Mouse (Mus musculus): Measurements from ENCODE around the gene Ufsp1. TPM values are rescaled to one million over a fixed set of nuclear protein-coding genes. Genes with fewer than 3 reads are reported as not detected.
"Not testable (repeated sequence)": the region's sequence is repeated elsewhere in the genome, so short reads cannot be mapped to it uniquely, and the experiment has no call there.

Ufsp1 gene
- total RNA-seq (2021): 10 to 100 TPM; 19.1 to 20.8 TPM
- long read RNA-seq, experiment 1, transcript Ufsp1-201 (1 exons, 1,037 nt): major isoform, 7 of 7 reads
- long read RNA-seq, experiment 1, partial matches to known transcripts: 0 of 7 reads
- long read RNA-seq, experiment 1, other reads (novel, unspliced or antisense): 0 of 7 reads
- long read RNA-seq, experiment 2, transcript Ufsp1-201 (1 exons, 1,037 nt): major isoform, 6 of 6 reads
- long read RNA-seq, experiment 2, partial matches to known transcripts: 0 of 6 reads
- long read RNA-seq, experiment 2, other reads (novel, unspliced or antisense): 0 of 6 reads

DNA sequence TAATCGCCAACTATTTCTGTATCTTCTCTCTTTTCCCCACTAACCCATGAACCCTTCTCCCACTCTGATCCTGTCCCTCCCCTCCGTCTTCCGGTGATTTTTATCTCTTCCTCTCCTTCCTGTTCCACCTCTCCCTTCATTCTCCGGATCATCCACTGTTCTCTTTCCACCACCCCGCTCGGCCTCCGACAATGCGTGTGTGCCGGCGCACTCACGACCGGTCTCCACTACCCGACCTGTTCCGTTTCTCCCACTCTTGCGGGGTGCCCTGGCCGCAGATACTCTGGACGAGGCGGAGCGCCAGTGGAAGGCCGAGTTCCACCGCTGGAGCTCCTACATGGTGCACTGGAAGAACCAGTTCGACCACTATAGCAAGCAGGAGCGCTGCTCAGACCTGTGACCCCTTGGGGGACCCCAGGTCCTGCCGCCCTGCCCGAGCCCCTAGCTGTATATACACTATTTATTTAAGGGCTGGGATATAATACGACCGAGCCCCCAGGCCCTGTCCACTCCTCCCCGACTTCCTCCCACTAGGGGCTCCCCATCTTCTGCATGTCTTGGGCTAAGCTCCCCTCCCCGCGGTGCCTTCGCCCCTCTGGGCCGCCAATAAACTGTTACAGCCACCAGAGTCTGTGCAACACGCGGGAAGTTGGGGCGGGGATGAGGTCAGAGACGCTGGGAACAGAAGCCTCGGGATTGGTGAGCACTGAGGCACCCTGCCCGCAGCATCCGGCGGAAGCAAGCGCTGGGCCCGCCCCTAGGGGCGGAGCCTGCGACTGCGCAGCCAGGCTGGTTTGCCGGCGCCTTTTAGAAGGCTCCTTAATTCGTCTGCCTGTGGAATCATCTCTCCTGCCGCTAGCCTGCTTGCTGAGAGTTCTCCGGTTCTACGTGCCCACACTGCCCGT lies at the start of gene Ufsp1:
Gene Ufsp1, plus strand, starts transcription at position 791 of the 905 bp plus-strand sequence.
- DNase-seq (ENCODE audit: low spot score): peak; percentile 94

DNA sequence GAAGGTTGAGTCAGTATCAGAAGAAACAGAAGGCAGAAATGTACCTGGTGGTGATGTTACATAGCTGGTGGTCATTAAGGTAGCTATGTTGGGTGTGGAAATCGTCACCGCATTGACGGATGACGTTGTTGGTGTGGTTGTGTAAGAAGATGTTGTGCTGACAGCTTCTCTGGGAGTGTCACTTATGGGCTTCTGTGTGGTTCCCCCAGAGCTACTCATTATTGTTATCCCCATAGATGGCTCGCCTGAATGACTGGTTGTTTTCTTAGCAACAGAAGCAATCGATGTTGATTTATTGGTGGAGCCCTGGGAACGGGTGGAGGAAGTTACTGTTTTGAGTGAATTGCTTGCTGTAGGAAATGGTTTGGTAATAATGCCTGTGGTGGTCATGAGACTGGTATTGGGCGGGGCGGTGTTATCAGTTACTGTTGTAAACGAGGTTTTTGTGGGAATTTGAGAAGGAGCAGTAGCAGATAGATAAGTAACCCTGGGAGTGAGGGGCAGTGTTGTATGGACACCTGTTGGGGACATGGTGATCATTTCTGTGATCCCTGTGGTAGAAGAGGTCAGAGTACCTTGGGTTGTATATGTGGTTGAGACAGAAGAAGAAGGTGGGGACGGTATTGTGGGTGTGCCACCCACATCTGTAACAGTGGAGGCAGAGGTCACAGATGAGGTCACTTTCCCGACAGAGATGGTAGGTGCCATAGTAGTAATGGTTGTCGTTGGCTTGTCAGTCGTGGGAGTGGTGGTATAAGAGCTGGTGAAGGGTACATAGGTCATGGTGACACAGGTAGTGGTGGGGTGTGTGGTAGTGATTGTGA lies 30.3 kb upstream of the Ufsp1 start:
- no peak for DNase-seq (ENCODE audit: low spot score)

DNA sequence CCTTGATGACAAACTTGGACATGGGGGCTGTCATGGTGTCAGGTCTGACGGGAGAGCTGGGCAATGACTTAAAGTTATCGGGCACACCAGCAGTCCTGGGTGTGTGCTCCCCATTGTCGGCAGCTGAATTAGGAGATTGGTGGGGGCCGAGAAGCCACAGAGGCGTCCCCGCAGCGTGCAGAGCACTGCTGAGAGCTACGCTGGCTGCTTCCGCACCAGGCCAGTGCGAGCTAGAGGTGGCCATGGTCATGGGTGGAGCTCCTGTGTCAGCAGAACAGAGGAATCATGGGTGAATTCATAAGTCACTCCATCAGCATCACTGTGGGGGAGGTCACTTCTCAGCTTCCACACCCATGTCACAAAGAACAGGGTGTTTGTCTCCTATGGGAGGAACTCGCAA lies 29.6 kb upstream of the Ufsp1 start:
- no peak for DNase-seq (ENCODE audit: low spot score)

DNA sequence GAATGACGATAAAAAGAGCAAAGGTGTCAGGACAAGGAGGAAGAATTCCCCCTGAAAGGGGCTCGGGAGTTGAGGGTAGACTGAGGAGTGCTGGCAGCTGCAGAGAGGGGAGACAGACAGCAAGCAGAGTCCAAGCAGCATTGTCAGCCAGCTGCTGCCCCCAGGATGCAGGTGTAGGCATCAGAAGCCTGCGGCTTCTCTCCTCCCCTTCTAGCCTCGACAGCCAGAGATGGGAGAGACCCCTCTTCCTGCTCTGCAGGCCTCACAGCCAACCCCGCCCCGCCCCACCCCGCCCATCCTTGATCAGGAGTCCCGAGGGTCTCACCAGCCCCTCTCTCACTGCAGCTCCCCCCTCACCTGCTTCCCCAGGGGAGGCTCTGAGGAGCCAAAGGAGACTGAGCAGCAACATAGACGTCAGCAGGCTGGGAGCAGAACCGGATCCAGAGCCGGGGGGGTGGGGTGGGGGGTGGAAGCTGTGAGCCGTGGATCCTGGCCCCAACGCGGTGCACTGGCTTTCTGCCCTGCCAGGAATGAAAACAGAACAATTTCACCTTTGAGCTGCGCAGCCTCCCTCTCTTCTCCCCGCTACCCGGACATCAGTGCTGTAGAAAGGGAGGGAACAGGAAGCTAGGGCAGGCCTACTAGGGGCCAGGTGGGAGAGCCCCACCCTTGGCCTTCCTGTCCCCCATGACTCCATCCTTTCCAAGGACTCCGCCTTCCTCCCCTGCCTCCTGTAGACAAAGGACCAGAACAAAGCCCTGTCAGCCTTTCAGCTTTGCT lies 26.1 kb upstream of the Ufsp1 start:
- DNase-seq (ENCODE audit: low spot score): no peak

DNA sequence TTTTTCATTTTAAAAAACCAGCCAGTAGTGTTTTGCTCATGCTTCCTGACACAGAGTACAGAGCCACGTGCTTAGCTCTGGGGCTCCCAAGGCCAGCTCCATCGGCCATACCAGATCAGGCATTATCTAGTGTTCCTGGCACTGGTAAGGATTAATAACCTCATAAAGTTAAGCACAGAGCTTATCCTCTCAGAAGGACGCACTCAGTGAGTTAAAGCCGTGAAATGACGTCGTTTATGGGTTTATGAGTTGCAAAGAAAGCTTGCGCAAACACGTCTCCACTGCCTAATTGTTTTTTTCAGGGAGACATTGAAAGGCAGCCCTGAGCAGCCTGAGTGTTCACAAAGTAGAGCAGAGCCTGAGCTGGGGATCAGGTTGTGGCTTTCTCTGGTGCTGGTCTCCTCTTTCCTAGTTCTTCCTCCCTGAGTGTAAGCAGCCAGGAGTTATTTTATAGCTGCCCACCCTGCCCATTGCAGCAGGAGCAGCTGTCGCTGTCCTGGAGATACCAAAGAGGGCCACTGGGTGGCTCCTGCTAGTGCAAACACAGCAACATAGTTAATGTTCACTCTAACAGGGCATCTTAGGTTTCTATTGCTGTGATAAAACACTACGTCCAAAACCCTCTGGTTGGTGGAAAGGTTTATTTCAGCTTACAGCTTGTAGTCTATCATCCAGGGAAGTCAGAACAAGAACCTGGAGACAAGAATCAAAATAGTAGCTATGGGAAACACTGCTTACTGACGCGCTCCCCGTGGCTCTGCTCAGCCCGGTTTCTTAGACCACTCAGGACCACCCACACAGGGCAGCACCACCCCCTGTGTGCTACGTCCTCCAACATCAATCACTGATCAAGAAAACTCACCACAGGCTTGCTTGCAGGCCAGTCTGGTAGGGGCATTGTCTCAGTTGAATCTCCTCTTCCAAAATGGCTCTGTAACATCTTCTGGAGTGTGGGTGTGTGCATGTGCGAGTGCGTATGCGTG lies 16.8 kb upstream of the Ufsp1 start:
- DNase-seq (ENCODE audit: low spot score): no peak

DNA sequence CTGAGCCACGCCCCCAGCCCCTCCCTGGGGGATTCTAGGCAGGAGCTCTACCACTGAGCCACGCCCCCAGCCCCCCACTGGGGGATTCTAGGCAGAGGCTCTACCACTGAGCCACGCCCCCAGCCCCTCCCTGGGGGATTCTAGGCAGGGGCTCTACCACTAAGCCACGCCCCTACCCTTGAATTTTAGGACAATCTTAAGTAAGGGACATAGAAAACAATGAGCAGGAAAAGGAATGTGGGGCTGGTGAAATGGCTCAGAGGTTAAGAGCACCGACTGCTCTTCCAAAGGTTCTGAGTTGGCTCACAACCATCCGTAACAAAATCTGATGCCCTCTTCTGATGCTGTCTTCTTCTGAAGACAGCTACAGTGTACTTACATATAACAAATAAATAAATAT lies 10.0 kb upstream of the Ufsp1 start:
- DNase-seq (ENCODE audit: low spot score): not testable (repeated sequence)

DNA sequence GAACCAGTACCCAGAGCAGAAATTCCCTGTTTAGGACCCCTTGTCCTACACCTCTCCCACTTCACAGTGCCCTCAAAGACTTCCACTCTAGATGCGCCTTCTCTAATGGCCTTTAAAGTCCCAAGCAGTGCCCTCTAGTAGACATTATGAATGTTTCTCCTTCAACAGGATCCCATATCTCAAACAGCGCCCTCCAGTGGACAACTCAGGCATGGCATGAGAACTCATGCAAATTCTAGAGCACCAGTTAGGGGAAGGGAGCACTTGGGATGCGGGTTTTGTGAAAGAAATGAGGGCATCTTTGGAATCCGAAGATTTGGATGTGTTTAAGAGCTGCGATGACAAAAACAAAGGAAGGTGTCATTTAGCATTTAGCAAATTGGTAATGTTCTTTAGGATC lies 9.4 kb upstream of the Ufsp1 start:
- no peak for DNase-seq (ENCODE audit: low spot score)

DNA sequence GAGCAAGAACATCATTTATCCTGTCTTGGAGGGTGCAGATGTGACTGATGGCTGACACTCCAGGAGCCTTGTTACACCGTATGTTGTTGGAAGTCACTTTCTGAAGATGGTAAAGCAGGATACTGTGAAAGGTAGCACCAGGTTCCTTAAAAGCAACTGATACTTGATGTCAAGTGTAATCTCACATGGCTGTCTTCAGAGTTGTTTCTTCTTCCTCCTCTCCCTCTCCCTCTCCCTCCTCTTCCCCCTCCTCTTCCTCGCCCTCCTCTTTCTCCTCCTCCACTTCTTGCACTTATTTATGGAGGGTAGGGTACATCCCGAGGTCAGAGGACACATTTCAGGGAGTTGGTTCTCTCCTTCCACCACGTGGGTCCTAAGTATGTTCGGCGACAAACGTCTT lies 8.4 kb upstream of the Ufsp1 start:
- no peak for DNase-seq (ENCODE audit: low spot score)

DNA sequence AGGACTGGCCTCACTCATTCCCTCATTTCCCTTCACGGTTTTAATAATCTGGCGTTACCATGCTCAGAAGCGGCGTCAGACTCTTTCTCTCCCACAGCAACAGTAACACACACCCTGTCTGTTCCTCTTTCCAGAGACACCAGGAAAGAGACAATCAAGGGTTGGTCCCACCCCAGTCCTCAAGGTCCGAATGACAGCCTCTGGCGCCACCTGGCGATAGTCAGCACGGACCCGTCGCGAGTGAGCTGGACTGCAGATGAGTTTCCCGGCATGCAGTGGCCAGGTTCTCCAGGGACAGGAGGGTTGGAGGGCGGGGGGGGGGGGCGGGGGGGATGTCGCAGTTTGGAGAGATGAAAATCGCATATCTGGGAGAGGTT lies 7.8 kb upstream of the Ufsp1 start:
- peak; percentile 91 for DNase-seq (ENCODE audit: low spot score)

DNA sequence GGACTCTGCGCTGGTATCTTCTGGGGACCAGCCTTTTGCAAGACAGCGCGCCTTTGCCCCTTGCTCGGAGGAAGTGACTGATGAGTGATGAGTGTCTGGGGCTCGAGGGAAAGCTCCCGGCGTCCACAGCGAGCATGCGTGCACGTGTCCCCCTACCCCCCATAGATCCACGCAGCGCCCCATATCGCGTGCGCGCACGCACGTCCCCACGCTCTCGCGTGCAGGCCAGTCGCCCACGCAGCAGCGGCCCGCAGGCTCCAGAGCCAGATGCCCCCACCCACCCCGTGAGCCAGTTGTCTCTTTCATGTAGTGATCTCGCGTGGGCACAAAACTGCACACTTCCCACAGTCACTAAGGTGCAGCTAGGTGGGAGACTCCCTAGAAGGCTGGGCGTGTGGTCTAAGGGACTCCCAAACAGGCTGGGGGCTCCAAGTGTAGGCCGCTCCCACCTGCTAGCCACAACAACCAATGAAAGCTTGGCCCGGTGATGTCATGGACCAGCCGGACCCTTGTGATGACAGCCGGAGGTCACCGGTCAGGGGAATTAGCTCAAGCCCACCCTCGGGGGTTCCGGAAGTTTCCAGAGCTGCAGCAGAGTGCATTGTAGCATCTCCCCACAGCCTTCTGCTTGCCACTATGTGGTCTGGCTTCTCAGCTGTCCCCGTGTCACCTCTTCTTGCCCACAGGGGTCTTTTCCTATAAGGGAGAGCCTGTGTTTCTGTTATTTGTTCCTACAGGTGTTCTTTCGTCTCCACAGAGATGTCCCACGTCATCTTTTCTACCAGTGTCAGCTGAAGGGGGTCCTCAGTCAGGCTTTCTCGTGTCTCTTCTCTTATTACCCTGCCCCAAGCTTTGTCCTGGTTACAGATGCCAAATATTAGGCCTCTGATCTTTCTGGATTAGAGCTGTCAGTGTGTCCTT lies 7.1 kb upstream of the Ufsp1 start, which contains the start of gene Ache:
Gene Ache, plus strand, starts transcription at position 488 of the 921 bp plus-strand sequence.
- no peak for DNase-seq (ENCODE audit: low spot score)

DNA sequence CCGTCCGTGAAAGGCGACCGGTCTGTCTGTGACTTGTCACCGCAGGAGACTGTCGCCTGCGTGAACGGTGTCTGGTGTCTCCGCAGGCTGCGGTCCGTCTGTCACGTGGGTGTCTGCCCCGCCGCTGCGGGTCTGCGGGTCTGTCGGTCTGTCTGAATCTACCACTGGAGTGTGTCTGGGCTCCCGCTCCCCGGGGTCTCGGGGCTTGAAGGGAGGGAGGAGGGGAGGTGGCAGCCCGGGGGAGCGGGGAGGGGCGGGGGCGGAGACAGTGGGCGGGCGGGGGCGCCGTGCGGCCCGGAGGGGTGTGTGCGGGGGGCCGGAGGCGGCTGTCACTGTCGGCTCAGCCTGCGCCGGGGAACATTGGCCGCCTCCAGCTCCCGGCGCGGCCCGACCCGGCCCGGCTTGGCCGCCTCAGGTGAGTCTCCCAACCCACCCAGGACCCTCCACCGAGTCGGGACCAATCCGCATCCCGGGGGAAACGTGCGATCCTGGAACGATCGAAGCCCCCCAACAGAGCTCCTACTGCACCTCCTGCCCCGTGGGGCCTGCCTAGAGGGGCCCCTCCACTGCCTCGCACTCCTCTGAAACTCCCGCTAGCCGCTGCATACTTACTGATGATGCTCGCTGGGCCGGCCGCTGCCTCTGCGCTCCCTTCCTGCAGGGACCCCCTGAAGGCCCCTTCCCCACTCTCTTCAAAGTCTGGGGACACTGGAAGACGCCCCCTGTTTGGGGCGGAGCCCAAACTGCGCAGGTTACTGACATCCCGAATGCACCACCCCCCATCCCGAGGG lies 6.3 kb upstream of the Ufsp1 start:
- DNase-seq (ENCODE audit: low spot score): peak; percentile 33

DNA sequence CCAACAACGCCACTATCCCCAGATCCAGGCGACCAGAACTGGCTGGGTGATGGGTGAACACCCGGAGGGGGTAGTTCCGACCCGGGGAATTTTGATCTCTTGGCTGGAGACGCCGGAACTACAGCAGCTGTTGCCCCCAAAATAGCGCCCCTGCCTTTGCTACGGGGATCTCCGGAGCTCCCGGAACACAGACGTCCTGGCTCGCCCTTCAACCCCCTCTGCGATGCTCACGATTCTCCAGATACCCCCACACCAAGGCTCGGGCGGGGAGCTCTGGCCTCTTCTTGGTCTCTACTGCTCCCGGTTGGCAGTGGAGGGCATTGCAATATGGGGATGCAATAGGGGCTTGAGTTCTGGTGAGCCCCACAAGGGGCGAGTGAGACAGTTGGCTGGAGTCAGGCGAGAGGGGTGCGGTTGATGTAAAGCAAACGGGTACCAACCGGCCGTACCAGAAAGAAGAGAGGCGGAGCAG lies 5.4 kb upstream of the Ufsp1 start:
- DNase-seq (ENCODE audit: low spot score): peak; percentile 77

DNA sequence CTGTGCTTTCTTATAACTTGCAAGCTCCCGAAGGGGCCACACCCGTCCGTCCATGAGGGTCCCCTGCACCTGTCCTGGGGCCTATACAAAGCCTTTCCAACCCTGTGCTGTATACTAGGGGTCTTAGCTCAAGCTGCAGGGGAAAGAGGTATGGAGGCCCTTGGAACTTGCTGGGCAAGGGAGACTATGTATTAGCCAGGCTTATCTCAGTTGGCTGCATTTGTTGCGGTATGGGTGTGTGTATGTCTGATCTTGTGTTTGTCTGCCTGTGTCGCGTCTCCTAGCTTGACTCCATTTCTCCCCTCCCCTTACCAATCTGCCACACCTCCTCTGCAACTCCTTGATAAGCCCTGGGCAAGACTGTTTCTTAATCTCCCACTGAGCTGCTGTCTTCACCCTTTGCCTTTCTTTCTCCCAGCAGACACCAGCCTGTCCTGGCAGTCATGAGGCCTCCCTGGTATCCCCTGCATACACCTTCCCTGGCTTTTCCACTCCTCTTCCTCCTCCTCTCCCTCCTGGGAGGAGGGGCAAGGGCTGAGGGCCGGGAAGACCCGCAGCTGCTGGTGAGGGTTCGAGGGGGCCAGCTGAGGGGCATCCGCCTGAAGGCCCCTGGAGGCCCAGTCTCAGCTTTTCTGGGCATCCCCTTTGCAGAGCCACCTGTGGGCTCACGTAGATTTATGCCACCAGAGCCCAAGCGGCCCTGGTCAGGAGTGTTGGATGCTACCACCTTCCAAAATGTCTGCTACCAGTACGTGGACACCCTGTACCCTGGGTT lies 4.7 kb upstream of the Ufsp1 start:
- no peak for DNase-seq (ENCODE audit: low spot score)

DNA sequence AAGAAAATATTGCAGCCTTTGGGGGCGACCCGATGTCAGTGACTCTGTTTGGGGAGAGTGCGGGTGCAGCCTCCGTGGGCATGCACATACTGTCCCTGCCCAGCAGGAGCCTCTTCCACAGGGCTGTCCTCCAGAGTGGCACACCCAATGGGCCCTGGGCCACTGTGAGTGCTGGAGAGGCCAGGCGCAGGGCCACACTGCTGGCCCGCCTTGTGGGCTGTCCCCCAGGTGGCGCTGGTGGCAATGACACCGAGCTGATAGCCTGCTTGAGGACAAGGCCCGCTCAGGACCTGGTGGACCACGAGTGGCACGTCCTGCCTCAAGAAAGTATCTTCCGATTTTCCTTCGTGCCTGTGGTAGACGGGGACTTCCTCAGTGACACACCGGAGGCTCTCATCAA lies 3.8 kb upstream of the Ufsp1 start:
- DNase-seq (ENCODE audit: low spot score): peak; percentile 77

DNA sequence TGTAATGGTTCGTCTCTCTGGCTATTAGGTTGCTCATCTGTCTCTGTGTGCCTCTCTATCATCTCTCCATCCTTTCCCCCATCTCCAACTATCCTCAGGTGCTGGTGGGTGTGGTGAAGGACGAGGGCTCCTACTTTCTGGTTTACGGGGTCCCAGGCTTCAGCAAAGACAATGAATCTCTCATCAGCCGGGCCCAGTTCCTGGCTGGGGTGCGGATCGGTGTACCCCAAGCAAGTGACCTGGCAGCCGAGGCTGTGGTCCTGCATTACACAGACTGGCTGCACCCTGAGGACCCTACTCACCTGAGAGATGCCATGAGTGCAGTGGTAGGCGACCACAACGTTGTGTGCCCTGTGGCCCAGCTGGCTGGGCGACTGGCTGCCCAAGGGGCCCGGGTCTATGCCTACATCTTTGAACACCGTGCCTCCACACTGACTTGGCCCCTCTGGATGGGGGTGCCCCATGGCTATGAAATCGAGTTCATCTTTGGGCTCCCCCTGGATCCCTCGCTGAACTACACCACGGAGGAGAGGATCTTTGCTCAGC lies 3.0 kb upstream of the Ufsp1 start:
- DNase-seq (ENCODE audit: low spot score): no peak

DNA sequence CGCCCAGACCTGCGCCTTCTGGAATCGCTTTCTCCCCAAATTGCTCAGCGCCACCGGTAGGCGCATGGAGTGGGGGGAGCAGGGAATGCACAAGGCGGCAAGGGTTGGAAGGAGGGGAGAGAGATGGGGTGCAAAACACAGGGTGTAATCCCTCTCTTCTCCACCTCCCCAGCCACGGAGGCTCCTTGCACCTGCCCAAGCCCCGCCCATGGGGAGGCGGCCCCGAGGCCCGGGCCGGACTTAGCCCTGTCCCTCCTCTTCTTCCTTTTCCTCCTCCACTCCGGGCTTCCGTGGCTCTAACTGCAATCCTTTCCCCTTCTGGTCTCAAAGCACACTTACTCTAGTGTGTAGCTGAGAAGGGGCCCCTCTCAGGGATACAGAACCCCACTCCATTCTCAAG lies 1.1 kb upstream of the Ufsp1 start:
- DNase-seq (ENCODE audit: low spot score): peak; percentile 76

DNA sequence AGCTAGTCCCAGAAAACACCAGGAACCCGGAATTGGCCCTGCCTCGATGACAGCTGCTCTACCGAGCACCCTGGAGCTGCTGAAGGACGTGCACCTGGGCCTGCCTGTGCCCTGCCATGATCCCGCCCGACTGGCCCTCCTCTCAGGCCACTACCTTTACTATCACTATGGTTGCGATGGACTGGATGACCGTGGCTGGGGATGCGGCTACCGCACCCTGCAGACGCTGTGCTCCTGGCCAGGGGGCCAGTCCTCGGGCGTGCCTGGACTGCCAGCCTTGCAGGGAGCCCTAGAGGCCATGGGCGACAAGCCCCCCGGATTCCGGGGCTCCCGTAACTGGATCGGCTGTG lies 290 bp downstream of the Ufsp1 start:
- DNase-seq (ENCODE audit: low spot score): no peak

All from gastrocnemius, adult 18-20 months (tissue).